Mouse (Mus musculus) bone marrow macrophage, adult 2 months (primary cell): ENCODE data around the gene Elavl3. TPM values are rescaled to one million over a fixed set of nuclear protein-coding genes. Genes with fewer than 3 reads are reported as not detected.

Experiments
- H3K27ac ChIP-seq: 2 replicates; pipeline ENCODE4 v1.5.1; 2012; ENCODE audit warnings: low read depth, low read length; ENCODE audit not compliant: insufficient read depth
- H3K4me1 ChIP-seq: 2 replicates; pipeline ENCODE4 v1.6.1; 2012; ENCODE audit warnings: low read length; ENCODE audit not compliant: control insufficient read depth, insufficient read depth
- H3K4me3 ChIP-seq: 2 replicates; pipeline ENCODE4 v1.5.1; 2012; ENCODE audit warnings: mild to moderate bottlenecking, low read length, moderate library complexity; ENCODE audit not compliant: insufficient read depth
- CTCF ChIP-seq: IDR thresholded peaks from 2 replicates; pipeline ENCODE4 v1.5.1; 2012; ENCODE audit warnings: low read depth, mild to moderate bottlenecking, low read length, moderate library complexity
- POLR2A ChIP-seq: IDR thresholded peaks from 2 replicates; pipeline ENCODE4 v1.6.1; 2012; ENCODE audit warnings: mild to moderate bottlenecking, low read depth, low read length, borderline replicate concordance
- polyA plus RNA-seq: library from polyadenylated mRNA; stranded (reverse); fragments of >200 nt; gene quantifications from 2 replicates; pipeline ENCODE4 v1.2.4, GENCODE M21; 2012; ENCODE audit not compliant: missing spikeins, insufficient read depth, insufficient read length

Gene Elavl3
- polyA plus RNA-seq, 1 experiment: not detected

DNA sequence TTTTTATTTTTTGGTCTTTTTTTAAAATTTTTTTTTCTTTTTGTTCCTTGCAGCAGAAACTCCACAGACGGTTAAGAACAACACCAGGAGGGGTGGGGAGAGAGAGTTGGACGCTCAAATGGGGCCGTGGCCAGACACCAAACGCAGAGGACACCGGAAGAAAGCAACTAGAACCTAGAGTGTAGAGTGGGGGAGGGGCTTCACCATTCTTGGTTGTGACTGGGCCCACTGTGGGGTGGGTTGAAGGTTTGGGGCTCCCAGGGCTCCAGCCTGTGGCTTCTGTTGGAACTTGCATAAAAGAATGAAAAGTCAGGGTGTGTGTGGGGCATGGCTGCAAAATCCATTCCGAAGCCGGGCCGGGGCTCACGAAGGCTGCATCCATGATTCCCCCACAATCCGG is 35.6 kb downstream of the Elavl3 start:
- TF ChIP-seq POLR2A (no peak), CTCF (no peak)
- no peak overlapping the region for H3K4me3 ChIP-seq

GRCm38 (mm10) chr9:22012731-22013130 is 39.1 kb downstream of the Elavl3 start:
- no peak overlapping the region for H3K4me3 ChIP-seq
- peaks cover 8% of the 10 kb centered on the region for H3K4me1 ChIP-seq
- no peak overlapping the region for H3K27ac ChIP-seq
- no peak for TF ChIP-seq POLR2A
- TF ChIP-seq CTCF: no peak

More for the DNA sequence above, 35.6 kb downstream of the Elavl3 start:
- Histone ChIP-seq H3K4me1 (peaks cover 8% of the 10 kb centered on the region), H3K27ac (no peak overlapping the region)

- H3K4me1 ChIP-seq: peaks cover 3% of the 10 kb centered on the region; the same call in 1 of the 2 replicates
- TF ChIP-seq POLR2A (no peak), CTCF (no peak)
- H3K4me3 ChIP-seq: no peak overlapping the region
- no peak overlapping the region for H3K27ac ChIP-seq
These were observed 40.8 kb downstream of the Elavl3 start for GRCm38 (mm10) chr9:22011055-22011454.

DNA sequence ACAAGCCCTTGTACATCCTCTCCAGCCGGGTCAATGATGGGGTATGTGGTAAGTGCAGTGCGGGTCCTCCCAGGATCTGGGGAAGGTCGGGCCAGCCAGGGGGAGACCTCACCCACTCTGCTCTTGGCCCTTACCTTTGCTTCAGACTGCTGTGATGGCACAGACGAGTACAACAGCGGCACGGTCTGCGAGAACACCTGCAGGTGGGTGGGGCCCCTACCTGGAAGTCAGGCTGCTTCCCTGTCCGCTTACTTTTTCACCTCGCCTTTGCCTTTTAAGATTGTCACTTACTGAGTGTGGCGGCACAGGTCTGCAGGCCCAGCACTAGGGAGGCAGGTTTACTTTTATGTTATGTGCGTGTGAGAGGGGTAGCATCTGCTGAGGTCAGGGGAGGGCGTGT is 47.3 kb downstream of the Elavl3 start:
- H3K27ac ChIP-seq: no peak overlapping the region
- no peak for TF ChIP-seq POLR2A
- no peak for TF ChIP-seq CTCF
- H3K4me1 ChIP-seq: peaks cover 12% of the 10 kb centered on the region
- no peak overlapping the region for H3K4me3 ChIP-seq

- Histone ChIP-seq H3K27ac (peak overlapping the region; percentile 63), H3K4me3 (peak overlapping the region; percentile 87), H3K4me1 (peaks cover 12% of the 10 kb centered on the region)
- no peak for TF ChIP-seq POLR2A
- TF ChIP-seq CTCF: no peak
These were observed 48.7 kb downstream of the Elavl3 start for GRCm38 (mm10) chr9:22003163-22003554.

DNA sequence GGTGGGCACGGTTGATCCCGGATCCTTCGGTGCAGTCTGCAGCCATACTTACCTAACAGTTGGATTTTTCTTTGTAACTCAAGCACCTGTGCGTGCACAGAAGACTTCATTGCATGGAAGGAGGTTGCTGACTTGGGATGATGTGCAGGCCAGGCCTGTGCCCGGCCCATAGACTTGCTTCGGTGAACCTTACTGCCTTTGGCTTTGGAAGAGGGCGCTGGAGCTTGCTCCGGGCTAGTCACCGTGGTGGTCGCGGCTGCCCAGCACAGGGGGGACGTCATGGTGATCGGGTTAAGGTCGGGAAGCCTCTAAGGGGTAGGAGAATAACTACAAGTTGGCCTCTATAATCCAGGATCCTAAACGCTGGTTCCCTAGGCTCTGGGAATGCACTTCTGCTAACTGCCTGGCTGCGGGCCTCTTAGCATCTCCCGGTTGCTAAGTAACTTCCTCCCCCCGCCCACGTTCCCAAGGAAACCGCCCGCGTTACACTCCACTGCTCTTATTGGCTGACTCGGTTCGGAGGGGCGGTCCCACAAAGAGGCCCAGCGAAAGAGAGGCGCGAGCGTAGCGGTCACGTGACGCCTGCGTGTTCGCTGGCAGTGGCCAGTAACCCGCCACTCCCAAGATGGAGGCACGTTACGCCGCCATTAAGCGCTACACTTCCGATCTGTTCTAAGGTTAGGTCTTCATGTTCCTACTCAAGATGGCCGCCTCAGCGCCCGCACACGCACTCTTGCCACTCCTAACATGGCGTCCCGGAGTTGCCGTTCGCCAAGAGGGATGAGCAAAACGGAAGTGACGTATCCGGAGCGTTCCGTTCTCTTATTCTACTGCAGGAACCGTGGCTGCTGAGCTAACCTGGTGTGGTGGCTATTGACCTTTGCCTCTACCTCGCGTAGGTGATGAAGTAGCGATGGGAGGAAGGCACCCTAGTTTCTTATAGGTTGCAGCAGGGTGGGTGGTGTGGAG is 49.3 kb downstream of the Elavl3 start, which contains the start of the genes Ccdc151 and Prkcsh:
Gene Ccdc151 (minus strand): TSS at position 441 of the 969 bp plus-strand sequence.
Gene Prkcsh (plus strand): TSS at position 613 of the 969 bp plus-strand sequence.
- Histone ChIP-seq H3K4me3 (peak within 1 kb of the TSS; percentile 87), H3K4me1 (peaks cover 12% of the 10 kb centered on the region), H3K27ac (peak within 1 kb of the TSS; percentile 63)
- no peak for TF ChIP-seq POLR2A
- no peak for TF ChIP-seq CTCF

GRCm38 (mm10) chr9:22001633-22002032 is 50.2 kb downstream of the Elavl3 start:
- H3K4me1 ChIP-seq: peaks cover 12% of the 10 kb centered on the region
- H3K27ac ChIP-seq: no peak overlapping the region
- H3K4me3 ChIP-seq: no peak overlapping the region
- TF ChIP-seq POLR2A: no peak
- TF ChIP-seq CTCF: no peak

GRCm38 (mm10) chr9:22000296-22000695 is 51.5 kb downstream of the Elavl3 start:
- no peak overlapping the region for H3K27ac ChIP-seq
- TF ChIP-seq POLR2A: no peak
- no peak for TF ChIP-seq CTCF
- peaks cover 12% of the 10 kb centered on the region for H3K4me1 ChIP-seq
- H3K4me3 ChIP-seq: no peak overlapping the region

DNA sequence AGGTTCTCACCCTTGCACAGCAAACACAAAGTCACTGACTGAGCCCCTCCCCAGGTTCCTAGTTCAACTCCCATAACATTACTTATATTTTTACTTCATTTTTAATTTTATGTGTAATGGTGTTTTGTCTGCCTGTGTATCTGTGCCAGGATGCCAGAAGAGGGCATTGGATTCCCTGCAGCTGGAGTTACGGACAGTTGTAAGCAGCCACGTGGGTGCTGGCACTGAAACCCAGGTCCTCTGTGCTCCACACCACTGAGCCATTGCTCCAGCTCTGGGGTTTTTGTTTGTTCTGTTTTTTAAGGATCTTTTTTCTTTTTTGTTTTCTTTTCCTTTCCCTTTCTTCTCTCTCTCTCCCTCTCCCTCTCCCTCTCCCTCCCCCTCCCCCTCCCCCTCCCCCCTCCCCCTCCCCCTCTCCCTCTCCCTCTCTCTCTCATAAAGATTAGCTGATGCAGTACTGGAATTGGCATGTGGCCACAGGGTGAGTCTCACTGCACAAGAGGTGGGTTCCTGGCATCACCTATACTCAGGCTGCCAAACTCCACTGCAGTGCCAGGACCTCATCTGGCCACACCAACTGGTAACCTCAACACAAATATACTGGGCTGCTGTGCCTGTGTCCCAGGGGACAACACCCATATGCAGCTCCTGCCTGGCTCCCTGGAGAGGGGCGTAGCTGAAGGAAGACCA is 55.5 kb downstream of the Elavl3 start:
- Histone ChIP-seq H3K4me3 (no peak overlapping the region), H3K27ac (no peak overlapping the region), H3K4me1 (no peaks in the 10 kb centered on the region)
- TF ChIP-seq POLR2A (no peak), CTCF (no peak)
